Mouse (Mus musculus) adipose tissue, adult 10 weeks (tissue): Measurements from ENCODE around the gene Pex1. TPM values are rescaled to one million over a fixed set of nuclear protein-coding genes. Genes with fewer than 3 reads are reported as not detected.

Source experiments
- polyA plus RNA-seq: library from polyadenylated mRNA; stranded (reverse); fragments of 350-450 nt; fragmentation: Illumina TruSeq; extraction: RNeasy Lipid Tissue Mini Kit (QIAGEN cat#74804); gene quantifications from one replicate; pipeline ENCODE4 v1.2.3, GENCODE M21; 2014; ENCODE audit warnings: low read depth, low replicate concordance

Gene Pex1
- polyA plus RNA-seq: 22.2 TPM

DNA sequence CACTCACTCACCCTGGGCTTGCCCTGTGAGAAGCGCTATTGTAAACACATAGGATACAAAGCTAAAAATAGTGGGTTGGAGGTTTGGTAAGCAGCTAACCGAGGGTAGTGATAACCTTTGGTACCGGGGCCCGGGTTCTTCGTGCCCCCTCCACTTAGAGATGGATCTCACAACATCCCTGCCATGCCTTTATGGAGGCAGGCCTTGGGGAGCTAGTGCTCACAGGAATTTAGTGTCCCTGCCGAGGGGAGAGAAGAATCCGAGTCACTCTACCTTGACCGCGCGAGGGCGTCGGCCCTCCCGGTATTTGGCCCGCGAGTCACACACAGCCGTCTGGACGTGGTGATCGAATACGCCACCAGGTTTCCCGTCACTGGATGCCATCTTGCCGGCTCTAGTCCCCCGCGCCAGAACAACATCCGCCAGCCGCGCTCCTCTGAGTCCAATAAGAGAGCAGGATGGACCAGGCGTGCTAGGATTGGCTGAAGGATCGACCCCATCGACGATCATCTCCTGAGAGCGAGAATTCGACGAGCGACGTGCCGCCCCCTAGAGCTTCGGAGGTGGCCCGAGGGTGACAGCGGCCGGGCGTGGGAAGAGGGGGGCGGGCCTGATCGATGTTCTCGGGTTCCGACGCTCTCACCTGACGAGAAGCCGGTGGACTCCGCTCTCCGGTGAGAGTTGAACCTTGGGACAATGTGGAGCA lies at the start of gene Pex1:
Gene Pex1, plus strand, starts transcription at position 374 of the 706 bp plus-strand sequence.

DNA sequence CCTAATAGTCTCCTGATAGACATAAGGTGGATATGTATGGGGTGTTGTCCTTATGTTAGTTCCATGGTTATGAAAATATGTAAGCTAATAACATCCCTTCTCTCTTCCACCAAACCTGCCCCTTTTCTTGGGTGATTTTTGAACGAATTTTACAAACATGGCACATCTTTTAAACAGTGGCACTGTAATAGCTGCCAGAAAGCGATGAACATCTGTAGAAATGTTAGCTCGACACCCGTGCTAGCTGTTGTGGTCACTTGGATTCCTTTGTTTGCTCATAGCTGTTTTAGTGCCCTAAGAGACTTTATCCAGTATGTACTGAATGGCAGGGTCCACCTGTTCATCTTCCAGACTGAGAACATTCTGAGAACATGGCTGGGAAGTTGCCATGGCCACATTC lies 24.6 kb upstream of the Pex1 start, which contains the start of gene 1700109H08Rik:
Gene 1700109H08Rik, plus strand, starts transcription at position 301 of the 400 bp plus-strand sequence.

DNA sequence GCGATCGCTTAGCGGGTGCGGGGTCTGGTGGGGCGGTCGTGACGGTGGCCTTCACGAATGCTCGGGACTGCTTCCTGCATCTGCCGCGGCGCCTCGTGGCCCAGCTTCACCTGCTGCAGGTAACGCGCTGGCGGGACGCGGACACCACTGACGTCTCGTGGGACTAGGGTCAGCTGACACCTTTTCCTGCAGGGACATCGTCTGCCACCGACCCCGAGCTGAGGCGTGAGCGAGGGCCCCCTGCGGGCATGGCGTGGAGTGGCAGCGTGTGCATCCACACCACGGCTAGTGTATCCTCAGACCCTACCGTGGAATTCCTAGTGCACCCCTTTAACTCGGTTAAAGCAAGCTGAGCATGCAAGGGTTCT lies 517 bp downstream of the Pex1 start, which contains the start of gene Rbm48:
Gene Rbm48, minus strand, starts transcription at position 187 of the 368 bp plus-strand sequence.

DNA sequence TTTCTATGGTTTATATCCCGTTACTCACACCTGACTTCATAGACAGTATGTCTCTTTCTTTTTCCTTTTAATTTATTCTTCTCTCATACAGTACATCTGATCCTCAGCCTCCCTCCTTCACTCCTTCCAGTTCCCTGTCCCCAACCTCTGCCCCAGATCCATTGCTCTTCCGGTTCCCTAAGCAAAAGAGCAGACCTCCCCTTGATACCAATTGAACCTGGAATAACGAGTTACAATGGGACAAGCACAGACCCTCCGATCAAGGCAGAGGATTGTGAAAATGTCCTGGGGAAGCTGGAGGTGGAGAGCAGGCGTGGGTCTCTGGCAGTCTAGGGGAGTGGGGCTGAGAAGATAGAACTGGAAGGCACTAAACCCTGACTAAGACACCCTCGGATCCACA lies 55.0 kb downstream of the Pex1 start, which contains the start of gene Tmbim7:
Gene Tmbim7, plus strand, starts transcription at position 301 of the 400 bp plus-strand sequence.

DNA sequence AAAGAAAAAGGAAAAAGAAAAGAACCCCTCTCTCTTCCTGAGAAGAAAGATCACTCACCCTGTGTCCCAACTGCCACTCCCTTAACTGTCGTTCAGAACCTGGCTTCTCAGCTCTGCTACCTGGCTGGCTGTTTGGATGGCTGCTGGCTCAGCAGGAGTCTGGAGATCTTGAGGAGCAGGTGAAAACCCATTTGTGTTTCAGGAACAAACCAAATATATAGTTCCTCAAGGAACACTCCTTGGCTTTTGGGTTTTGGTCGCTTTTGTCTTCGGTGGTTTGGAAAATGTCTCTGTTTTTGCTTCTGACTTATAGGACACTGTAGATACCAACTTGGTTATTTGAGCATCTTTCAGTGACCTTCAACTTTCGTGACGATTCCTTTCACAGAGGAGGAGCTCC lies 61.2 kb downstream of the Pex1 start, which contains the start of gene Gatad1:
Gene Gatad1, minus strand, starts transcription at position 101 of the 400 bp plus-strand sequence.

Other genes with a start within 250 kb of the Pex1 start
- 29.0 TPM for gene Fam133b, start 52.2 kb upstream of the Pex1 start, polyA plus RNA-seq
- gene 1700109H08Rik, start 24.5 kb upstream of the Pex1 start, polyA plus RNA-seq: 6.0 TPM
- gene Rbm48, start 519 bp downstream of the Pex1 start, polyA plus RNA-seq: 9.6 TPM
- gene Tmbim7, start 55.1 kb downstream of the Pex1 start, polyA plus RNA-seq: 5.0 TPM
- gene Gatad1, start 61.1 kb downstream of the Pex1 start, polyA plus RNA-seq: 80.5 TPM
- 13.6 TPM for gene Ankib1, start 206.9 kb downstream of the Pex1 start, polyA plus RNA-seq
- gene Krit1, start 207.1 kb downstream of the Pex1 start, polyA plus RNA-seq: 23.5 TPM
- 0.60 TPM for gene Lrrd1, start 249.1 kb downstream of the Pex1 start, polyA plus RNA-seq